Mouse (Mus musculus) frontal cortex, postnatal 25 days (tissue): Measurements from ENCODE around the gene Olfr1246.
"Not testable (repeated sequence)": the region's sequence is repeated elsewhere in the genome, so short reads cannot be mapped to it uniquely, and the experiment has no call there.

Experiments used
- DNase-seq, 2 experiments: peaks; one replicate each; pipeline ENCODE4 v3.0.0; 2022; ENCODE audit warnings: low spot score in 2 of 2

Gene Olfr1246

DNA sequence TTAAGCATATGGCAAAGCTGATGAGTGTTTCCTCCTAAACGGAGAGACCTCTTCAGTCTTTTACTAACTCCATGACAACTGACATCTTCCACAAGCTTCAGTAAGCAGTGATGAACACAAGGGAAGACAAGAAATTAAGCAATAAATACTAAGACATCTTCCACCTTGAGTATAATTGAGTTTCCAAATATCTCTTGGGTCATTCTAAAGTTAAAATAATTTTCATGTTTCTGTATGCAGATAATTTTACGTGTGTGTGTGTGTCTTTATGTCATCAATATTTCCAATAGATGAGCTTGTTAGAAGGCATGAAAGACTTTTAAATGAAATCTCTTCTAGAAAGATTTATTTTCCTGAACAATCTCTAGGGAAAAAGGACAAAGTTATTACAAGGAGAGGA, at the start of gene Olfr1246:
Gene Olfr1246, minus strand, starts transcription at position 101 of the 400 bp plus-strand sequence.
- no peak for DNase-seq

DNA sequence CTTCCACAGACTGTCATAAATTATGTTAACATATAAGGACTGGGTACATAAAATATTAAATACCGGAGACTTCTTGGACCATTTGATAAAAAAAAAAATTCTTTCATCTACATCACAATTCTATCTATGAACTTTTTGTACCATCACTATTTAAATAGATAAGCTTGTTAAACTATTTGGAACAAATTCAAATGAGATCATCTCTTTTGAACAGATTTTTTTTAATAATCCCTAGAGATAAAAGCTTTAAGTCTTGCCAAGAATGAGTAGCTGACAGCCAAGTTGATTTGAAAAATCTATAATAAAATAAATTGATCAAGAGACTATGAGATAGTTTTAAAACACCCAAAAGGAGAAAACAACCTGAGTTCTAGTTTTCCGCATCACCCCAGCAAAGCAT, 41.9 kb upstream of the Olfr1246 start, which contains the start of gene Olfr1249:
Gene Olfr1249, minus strand, starts transcription at position 101 of the 400 bp plus-strand sequence.
- DNase-seq: no peak

DNA sequence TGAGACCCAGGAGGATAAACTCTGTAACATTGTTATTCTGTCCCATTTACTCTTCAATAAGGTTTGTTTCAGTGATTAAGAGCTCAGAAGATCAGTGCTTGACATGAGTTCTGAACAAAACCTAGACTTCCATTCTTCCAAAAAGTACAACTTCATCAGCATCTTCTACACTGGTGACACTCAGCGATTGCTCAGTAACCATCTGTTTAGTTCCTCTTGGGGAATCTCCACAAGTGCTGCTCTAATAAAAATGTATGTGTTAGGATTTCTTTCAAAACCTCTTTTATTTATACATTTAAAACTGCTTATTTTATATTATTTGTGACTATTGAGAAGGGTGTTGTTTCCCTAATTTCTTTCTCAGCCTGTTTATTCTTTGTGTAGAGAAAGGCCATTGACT, 25.2 kb upstream of the Olfr1246 start, which contains the start of gene Olfr1248:
Gene Olfr1248, minus strand, starts transcription at position 101 of the 400 bp plus-strand sequence.
- DNase-seq: not testable (repeated sequence)

DNA sequence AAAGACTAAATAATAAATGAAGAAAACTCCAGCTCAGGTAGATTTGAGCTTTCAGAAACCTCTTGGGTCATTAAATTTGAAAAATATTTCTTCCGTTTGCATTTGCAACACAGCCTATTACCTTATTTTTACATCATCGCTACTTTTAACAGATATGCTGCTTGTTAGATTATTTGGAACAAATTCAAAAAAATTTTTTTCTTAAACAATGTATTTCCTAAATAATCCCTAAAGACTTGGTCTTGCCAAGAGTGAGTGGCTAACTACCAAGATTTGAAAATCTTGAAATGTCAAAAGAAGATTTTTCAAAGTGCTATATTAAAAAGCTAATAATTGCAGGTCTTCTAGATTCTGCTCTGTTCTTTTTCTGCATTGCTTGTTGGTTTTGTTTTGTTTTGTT, 21.1 kb upstream of the Olfr1246 start, which contains the start of gene Olfr1247:
Gene Olfr1247, minus strand, starts transcription at position 101 of the 400 bp plus-strand sequence.
- DNase-seq: no peak

DNA sequence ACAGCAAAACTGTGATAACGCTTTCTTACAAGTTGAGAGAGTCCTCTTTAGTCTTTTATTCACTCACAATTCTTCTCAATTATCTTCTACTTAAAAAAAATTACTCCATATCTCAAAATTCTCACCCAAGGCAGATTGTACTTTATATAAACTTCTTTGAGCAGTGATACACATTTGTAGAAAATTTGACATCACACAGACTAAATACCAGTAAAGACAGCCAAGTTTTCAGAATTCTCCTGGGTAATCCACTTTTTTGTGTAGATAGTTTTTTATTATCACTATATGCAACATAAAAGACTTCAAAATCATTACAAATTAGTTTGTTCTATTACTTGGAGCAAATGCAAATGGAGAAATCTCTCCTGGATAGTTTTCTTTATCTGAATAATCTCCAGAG, 14.6 kb downstream of the Olfr1246 start, which contains the start of gene Olfr1245:
Gene Olfr1245, minus strand, starts transcription at position 101 of the 400 bp plus-strand sequence.
- DNase-seq: no peak

DNA sequence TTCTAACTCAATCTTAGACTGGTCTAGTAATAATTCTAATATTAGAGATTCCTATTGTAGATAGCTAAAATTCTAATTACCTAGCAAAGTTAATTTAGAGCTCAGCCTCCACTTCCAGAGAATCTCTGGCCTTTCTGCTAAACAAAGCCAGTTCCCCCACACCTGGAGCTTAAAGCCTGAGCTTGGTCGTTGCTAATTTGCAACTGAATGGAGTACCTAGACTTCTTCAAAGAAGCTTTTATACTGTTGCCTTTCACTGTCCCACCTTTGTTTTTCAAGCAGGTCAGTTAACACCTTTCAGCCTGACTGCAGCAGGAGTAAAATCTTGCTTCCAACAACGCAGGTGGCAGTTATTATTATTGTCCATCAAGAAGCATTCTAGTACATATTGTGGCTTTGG, 30.3 kb downstream of the Olfr1246 start:
- not testable (repeated sequence) for DNase-seq

DNA sequence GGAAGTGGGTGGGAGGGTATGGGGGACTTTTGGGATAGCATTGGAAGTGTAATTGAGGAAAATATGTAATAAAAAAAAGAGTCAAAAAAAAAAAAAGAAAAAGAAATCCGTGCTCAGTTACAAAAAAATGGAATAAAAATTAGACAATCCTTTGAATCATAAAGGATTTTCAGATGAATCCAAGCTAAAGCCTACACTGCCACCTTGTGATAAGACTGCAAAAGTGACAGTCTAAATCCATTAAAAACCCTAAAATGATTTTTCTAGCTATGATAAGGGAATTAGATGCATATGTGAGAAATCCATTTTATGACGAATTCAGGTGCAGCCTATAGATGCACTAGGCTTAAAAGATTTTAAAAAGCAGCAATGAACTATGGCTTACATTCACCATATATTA, 48.4 kb downstream of the Olfr1246 start:
- no peak for DNase-seq

DNA sequence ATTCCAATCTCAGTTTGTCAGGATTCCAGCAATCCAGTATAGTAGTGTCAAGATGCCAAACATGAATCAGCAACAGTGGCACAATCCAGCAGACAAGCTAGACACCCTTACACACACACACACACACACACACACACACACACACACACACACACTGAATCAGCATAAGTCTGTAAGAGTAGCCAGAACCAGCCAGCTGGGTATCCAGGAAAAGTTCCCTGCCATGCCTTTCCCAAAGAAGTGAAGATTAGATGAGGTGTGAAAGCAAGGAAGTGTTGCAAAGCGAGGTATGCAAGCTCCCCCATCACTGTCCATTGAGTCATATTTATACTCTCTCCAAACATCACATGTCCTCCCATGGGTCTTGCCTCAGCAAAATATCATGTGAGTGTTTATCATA, 53.0 kb downstream of the Olfr1246 start:
- DNase-seq: no peak
